Mouse (Mus musculus) adrenal gland, adult (tissue): ENCODE measurements around the gene Ttc21a.

Source experiments
- DNase-seq, 2 experiments: peaks; one replicate each; pipeline ENCODE4 v3.0.0; 2022 to 2023; ENCODE audit warnings: low spot score in 1 of 2; ENCODE audit not compliant: inconsistent age in 2 of 2

Gene Ttc21a

GRCm38 (mm10) chr9:119939646-119940045 lies 2.2 kb downstream of the Ttc21a start:
- no peak for DNase-seq

GRCm38 (mm10) chr9:119941407-119941806 lies 4.0 kb downstream of the Ttc21a start:
- no peak for DNase-seq

DNA sequence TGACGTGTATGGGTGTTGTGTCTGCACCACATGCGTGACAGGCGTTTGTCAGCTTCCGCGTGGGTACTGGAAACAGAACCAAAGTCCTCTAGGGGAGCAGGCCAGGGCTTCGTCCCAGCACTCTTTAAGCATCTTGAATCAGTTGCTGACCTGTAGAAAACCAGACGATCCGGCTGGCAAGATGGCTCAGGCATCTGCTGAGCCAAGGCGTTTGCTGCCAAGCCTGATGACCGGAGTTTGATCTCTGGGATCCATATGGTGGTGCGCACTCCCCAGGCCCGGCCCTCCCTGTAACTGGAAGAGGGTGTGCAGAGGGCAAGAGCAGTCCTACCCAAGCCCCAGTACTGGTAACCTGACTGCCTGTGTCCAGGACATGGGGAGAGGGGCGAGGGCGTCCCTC lies 4.5 kb downstream of the Ttc21a start:
- DNase-seq, result no peak

DNA sequence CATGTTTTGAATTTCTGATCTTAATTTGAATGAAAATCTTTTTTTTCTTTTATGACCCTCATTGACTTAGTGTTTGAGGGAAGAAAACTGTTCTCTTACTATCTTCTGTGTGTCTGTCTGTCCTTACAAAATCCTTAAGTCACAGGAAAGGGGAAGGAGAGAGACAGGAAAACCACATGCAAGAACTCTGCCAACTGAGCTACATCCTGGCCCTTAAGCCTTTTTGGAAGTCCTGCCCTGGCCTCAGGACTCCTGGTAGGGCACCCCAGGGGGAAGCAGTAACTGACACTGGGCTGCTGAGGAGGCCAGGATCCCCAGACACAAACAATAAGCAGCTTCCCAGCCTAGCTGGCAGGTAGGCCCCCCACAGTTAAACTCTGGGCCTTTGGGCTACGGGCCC lies 5.9 kb downstream of the Ttc21a start:
- no peak for DNase-seq

DNA sequence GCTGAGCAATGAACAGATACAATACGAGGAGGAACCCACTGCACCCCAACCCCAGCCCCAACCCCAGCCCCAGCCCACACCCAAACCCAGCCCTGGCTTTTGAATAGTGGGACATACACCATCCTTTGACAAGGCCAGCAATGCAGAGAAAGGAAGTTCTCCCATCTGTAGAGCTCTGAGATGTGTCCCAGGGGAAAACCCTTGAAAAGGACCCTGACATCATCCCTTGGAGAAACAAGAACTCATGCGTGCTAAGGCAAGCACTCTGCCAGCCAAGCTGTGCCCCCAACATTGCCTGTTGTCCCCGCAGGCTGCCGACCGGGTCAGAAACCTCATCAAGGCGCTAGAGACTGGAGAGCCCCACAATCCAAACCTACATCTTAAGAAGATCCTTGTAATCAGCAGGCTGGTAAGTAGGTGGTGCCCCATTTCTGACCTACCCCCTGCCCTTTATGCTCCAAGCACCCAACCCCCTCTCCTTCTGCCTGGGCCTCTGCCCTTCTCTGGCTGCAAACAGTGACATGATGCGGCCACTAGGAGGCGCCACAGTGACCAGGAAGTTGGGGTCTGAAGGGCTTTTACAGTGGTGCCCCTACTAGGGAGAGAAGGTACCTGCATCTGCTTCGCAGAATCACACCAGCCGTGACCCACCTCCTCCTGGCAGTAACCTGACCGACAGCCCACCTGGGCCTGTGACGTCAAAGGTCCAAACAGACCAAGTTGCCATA lies 7.9 kb downstream of the Ttc21a start:
- peak in 1 of 2 experiments; percentile 63 for DNase-seq

DNA sequence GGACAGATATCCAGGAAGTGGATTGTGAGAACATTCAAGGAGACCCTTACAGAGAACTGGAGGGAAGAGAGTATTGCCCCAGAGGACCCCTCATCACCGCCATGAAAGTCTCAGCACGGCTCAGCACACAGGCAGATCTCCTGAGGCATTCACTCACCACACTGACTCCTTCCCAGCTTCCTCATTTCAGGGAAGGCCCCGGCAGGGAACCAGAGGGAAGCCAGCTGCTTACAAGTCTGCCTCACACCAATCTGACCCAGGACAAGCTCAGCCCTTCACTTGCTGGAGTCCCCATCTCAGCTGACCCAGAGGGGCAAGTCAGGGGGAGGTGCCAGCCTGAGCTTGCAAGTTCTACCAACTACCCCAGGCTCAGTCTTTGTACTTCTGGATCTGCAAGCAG lies 11.4 kb downstream of the Ttc21a start:
- DNase-seq, result no peak

DNA sequence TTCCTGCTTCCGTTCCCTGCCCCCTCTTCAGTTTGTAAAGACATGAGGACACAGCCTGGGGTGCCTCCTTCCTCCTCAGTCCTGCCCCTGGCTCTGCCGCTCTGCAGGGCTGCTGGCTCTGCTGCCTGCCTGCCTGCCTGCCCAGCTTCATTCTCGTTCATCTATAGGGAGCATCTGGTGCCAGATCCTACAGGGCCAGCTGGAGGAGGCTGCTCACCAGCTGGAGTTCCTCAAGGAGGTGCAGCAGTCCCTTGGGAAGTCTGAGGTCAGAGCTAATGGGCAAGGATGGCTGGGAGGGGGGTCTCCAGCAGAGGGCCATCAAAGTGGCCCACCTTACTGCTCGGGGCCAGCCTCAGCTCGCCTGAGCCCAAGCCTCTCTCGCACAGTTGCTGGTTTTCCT lies 13.0 kb downstream of the Ttc21a start:
- no peak for DNase-seq

DNA sequence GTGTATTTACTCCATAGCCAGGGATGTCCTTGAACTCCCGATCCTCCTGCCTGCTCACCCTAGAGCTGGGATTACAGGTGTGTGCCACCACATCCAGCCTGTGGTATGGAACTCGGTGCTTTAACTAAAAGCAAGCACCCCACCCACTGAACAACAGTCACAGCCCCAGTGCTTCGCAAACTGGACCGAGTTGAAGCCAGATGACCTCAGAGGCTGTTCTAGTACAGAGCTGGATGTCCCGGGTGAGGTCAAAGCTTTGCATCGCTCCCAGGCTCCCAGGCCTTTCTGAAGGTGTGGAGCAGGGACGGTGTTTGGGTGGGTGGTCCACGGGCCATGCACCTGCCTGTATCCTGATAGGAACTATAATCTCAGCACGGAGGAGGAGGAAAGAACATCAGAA lies 14.0 kb downstream of the Ttc21a start:
- no peak for DNase-seq

GRCm38 (mm10) chr9:119958835-119959234 lies 21.4 kb downstream of the Ttc21a start:
- peak in 1 of 2 experiments; percentile 81 for DNase-seq

DNA sequence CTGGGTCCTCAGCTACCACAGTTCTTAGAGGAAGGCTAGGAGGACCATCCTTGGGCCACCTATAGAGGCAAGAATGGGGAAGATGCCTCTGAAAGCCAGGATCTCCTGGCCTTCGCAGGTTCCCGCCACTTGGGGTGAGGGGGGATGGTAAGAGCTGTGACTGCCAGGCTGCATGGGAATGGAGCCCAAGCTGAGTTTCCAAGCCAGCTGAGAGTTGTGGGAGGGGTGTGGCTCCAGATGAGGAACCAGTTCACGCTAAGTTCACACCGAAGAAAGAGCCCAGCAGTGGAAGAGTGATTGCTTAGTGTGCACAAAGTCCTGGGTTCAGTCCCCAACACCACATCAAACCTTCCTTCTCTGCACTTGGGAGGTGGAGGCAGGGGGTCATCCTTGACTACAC lies 24.8 kb downstream of the Ttc21a start:
- DNase-seq, result no peak

DNA sequence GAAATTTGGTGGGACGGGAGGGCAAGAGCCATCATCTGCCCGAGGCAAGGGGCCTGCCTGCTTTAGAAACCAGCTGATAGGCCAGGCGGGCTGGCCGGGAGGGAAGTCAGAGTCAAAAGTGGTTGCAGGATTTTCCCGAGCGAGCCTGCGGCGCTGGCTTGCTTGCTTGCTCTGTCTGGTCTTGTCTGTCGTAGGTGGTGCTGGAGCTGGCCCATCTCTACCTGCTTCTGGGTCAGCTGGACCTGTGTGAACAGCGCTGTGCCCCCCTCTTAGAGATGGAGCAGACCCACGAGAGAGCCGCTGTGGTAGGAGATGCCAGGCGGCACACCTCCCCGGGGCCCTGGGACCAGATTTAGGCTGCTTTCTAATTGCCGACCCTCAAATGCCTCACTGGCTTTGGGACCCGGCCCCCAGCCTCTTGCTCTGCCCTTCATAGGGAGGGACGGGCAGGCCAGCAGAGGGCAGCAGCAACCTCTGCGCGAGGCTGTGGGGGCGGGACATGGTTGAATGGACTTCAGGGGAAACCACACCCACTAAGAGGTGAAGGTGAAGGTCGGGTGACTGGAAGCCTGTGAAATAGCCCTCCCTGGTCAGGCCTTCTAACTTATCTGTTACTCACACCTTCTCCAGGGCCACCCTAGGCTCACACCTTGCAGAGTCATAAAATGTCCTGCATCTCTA lies 25.7 kb downstream of the Ttc21a start:
- DNase-seq, result peak; percentile 83 to 94

DNA sequence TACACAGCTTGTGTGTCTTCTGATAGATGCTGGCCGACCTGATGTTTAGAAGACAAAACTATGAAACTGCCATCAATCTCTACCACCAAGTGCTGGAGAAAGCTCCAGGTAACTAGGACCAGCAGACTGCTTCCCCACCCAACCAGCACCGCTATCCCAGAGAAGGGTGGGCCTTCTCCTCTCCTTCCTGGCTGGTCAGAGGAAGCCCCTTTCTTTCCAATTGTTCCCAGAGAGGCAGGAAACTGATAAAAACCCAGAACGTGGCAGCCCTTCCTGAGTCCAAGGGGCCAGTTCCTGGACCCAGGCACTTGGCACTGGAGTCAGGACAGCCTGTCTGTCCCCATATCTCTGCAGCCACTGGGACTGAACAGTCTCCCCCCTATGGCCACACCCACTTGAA lies 26.8 kb downstream of the Ttc21a start:
- DNase-seq, result peak; percentile 48 to 69

- DNase-seq, result peak in 1 of 2 experiments; percentile 49
Measured at GRCm38 (mm10) chr9:119965186-119965585, 27.8 kb downstream of the Ttc21a start.

DNA sequence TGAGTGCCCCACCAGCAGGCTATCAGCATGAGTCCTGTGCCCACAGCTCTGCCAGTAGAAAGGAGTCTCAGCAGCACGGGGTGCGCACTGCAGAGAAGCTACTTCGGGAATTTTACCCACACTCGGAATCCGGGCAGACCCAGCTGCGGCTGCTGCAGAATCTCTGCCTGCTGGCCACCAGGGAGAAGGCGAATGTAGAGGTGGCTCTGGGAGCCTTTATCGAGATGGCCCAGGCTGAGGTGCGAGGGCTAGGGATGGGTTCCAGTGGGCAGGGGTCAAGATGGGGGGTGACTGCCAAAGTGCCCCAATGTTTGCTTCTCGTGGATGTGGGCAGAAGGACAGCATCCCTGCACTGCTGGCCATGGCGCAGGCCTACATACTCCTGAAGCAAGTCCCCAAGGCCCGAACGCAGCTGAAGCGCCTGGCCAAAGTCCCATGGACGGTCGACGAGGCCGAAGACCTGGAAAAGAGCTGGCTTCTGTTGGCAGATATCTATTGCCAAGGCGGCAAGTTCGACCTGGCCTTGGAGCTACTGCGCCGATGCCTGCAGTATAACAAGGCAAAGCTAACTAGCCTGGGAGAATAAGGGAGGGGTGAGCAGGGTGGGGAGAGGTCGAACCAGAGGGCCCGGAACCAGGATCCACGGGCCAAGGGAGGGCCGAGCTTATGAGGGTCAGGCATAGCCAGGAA lies 29.0 kb downstream of the Ttc21a start:
- DNase-seq, result peak in 1 of 2 experiments; percentile 57

DNA sequence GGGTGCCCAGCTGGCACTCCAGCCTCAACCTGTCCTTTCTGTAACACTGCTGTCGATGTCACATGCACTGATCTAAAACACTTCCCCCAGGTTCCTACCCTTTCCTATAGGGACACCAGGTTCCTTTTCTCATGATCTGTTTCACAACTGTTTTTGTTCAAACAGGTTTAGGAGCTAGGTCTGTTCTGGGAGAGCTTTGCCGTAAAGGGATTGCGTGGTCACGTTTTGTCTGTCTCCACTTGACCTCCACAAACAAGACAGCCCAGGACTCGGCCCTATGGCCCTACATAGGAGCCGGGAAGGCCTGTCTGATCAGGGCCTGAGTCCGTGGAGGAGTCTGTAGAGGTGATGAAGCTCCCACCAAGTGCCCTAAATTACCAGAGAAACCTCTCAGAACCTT lies 32.4 kb downstream of the Ttc21a start:
- DNase-seq, result no peak

GRCm38 (mm10) chr9:119970221-119970620 lies 32.8 kb downstream of the Ttc21a start:
- DNase-seq, result peak; percentile 53 to 81

DNA sequence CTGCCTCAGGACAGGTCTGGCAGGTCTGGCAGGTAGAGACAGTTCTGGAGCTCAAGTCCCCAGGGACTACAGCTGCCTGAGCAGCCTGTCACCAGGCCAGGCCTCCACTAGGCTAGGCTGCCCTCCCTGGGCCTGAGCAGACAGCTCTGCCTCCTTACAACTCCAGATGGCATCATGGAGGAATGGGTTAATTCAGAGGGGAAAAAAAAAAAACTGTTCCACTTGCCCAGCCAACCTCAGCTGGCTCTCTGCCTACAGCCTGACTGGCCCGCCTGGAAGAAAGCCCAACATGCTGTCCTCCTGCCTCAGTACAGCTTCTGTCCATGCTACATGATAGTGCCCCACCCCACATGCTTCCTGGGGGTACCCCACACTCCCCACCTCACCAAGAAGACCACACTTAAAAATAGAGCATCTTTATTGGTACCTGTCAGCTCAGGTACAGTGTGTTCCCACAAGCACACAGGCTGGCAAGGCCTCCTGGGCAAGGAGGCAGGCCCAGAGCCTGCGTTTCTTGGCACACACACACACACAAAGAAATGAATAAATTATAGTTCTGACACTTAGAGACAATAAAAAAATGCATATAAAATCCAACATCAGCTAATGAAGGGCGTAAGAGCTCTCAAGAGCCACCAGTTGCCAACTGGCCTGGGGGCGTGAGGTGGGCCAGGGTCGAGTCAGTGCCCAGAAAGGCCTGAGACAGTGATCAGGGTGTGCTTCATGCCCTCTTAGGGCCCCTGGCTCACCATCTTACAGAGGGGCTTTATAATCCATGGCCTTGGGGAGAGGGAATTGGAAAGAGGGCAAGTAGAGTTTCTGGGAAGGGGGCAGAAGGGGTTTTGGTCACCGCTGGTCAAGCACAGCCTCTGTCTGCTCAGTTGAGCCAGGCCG lies 33.6 kb downstream of the Ttc21a start:
- peak in 1 of 2 experiments; percentile 64 for DNase-seq

GRCm38 (mm10) chr9:119972166-119972565 lies 34.8 kb downstream of the Ttc21a start:
- no peak for DNase-seq

GRCm38 (mm10) chr9:119972582-119972981 lies 35.2 kb downstream of the Ttc21a start:
- DNase-seq, result peak in 1 of 2 experiments; percentile 59

DNA sequence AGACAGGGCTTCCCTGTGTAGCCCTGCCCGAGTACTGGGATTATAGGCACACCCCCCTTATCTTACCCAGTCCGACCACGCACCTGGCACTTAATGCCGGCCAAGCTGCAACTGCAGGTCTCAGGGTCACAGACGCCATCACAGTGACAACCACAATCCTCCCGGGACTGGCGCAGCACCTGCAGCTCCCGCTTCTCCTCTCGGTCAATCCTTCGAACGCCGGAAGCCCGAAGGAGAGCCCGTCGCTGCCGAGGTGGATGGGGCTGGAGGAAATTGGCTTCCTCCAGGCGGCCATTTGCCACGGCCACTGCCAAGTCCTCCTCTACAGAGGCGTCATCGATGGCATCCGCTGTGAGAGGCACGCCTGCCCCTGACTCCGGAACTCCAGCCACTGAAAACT lies 35.9 kb downstream of the Ttc21a start:
- no peak for DNase-seq
